Mouse (Mus musculus) cortical plate, adult 2 months (tissue): ENCODE measurements at regions not wholly inside any gene's neighbourhood (a gene's known extent, or its start where the extent isn't known, plus 50 kb on each side); places are given as distances from the start of the nearest gene placed in this dataset.

Experiments
- H3K27ac ChIP-seq: fragments of 200-500 bp; 2 replicates; pipeline ENCODE4 v1.5.1; 2012; ENCODE audit warnings: low read length, control low read depth, inconsistent platforms; ENCODE audit not compliant: insufficient read depth
- H3K4me1 ChIP-seq: fragments of 200-500 bp; 2 replicates; pipeline ENCODE4 v1.6.1; 2011; ENCODE audit warnings: low read length; ENCODE audit not compliant: control insufficient read depth, insufficient read depth
- H3K4me3 ChIP-seq: fragments of 200-500 bp; 2 replicates; pipeline ENCODE4 v1.5.1; 2011; ENCODE audit warnings: mild to moderate bottlenecking, low read length, control low read depth; ENCODE audit not compliant: insufficient read depth
- CTCF ChIP-seq: fragments of 200-500 bp; IDR thresholded peaks from 2 replicates; pipeline ENCODE4 v1.5.1; 2011; ENCODE audit warnings: mild to moderate bottlenecking, control low read depth, low read length; ENCODE audit not compliant: insufficient read depth; ENCODE audit errors: extremely low read depth
- POLR2A ChIP-seq: fragments of 200-500 bp; IDR thresholded peaks from 2 replicates; pipeline ENCODE4 v1.6.1; 2011; ENCODE audit warnings: mild to moderate bottlenecking, low read length, control low read depth; ENCODE audit not compliant: insufficient read depth; ENCODE audit errors: extremely low read depth

GRCm38 (mm10) chr7:121339942-121340341, 51.7 kb upstream of the Hs3st2 start:
- no peak for TF ChIP-seq POLR2A
- no peak for TF ChIP-seq CTCF
- no peak overlapping the region for H3K4me3 ChIP-seq
- no peaks in the 10 kb centered on the region for H3K4me1 ChIP-seq
- no peak overlapping the region for H3K27ac ChIP-seq
